Mouse (Mus musculus) bone marrow, adult 2 months (tissue): ENCODE measurements around the gene Mthfr. TPM values are rescaled to one million over a fixed set of nuclear protein-coding genes. Genes with fewer than 3 reads are reported as not detected.

ENCODE experiments used
- H3K27ac ChIP-seq: fragments of 200-500 bp; 2 replicates; pipeline ENCODE4 v1.5.1; 2012; ENCODE audit warnings: low read depth, mild to moderate bottlenecking, control low read depth, inconsistent platforms, low read length; ENCODE audit not compliant: control insufficient read depth, poor library complexity, insufficient read depth
- H3K4me1 ChIP-seq: fragments of 200-500 bp; 2 replicates; pipeline ENCODE4 v1.6.1; 2011; ENCODE audit warnings: low read length; ENCODE audit not compliant: control insufficient read depth, insufficient read depth
- H3K4me3 ChIP-seq: fragments of 200-500 bp; replicated peaks from 2 replicates; pipeline ENCODE3; 2011; ENCODE audit warnings: mild to moderate bottlenecking, low read depth, low read length, control low read depth; ENCODE audit not compliant: control insufficient read depth
- CTCF ChIP-seq: fragments of 200-500 bp; IDR thresholded peaks from 2 replicates; pipeline ENCODE4 v1.5.1; 2011; ENCODE audit warnings: low read length, control low read depth; ENCODE audit not compliant: control insufficient read depth, insufficient read depth
- POLR2A ChIP-seq: fragments of 200-500 bp; IDR thresholded peaks from 2 replicates; pipeline ENCODE4 v1.6.1; 2011; ENCODE audit warnings: low read depth, mild to moderate bottlenecking, control low read depth, low read length, borderline replicate concordance; ENCODE audit not compliant: control insufficient read depth
- WGBS: fragments of 180-500 bp; shearing (Covaris S2); methylation state at CpG from one replicate; pipeline ENCODE4 v1.1.7; 2018; 5-methylcytosine and 5-hydroxymethylcytosine counted together
- polyA plus RNA-seq: library from polyadenylated mRNA; stranded (reverse); fragments of >200 nt; gene quantifications from 2 replicates; pipeline ENCODE4 v1.2.4, GENCODE M21; 2011; ENCODE audit warnings: low replicate concordance; ENCODE audit not compliant: missing spikeins, insufficient read depth, insufficient read length

Mthfr gene
- polyA plus RNA-seq, 1 experiment = 9.6 TPM

DNA sequence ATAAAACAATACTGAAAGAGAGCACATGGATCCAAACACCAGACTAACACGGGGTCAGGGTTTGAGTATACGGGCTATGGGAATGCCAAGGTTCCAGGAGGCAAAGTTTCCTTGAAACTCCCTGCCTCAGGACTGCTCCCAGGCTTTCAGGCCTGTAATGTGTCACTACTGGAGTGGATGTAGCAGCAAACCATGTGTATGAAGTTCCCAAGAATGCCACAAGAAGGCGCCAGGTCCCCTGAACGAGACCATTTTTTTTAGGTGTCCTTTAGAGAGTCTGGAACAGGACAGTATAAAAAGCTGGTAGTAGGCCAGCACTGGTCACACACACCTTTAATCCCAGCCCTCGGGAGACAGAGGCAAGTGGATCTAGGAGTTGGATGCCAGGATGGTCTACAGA, 55.3 kb downstream of the Mthfr start:
- H3K4me1 ChIP-seq = no peaks in the 10 kb centered on the region
- 80% methylated on average over 5 of the region's 5 CpGs for WGBS
- H3K27ac ChIP-seq = no peak overlapping the region
- no peak for TF ChIP-seq CTCF
- TF ChIP-seq POLR2A = no peak
- no peak overlapping the region for H3K4me3 ChIP-seq

DNA sequence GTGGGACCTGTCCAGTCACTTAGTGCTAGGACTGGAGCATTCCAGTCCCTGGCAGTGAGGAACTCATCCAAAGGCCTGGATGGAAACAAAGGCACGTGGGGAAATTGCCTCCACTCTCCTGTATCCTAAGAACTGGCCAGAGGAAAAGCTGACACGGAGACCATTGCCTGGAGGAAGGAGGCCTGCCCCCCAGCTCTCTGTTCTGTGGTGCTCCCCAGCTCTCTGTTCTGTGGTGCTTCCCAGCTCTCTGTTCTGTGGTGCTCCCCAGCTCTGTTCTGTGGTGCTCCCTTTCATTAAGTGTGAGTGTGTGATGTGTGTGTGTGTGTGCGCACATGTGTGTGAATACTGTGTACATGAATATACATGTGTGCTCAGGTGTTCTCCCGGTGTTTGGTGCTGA, 56.2 kb downstream of the Mthfr start:
- Histone ChIP-seq H3K27ac (no peak overlapping the region), H3K4me3 (no peak overlapping the region), H3K4me1 (no peaks in the 10 kb centered on the region)
- WGBS = 82% methylated on average over 4 of the region's 4 CpGs
- TF ChIP-seq POLR2A = no peak

DNA sequence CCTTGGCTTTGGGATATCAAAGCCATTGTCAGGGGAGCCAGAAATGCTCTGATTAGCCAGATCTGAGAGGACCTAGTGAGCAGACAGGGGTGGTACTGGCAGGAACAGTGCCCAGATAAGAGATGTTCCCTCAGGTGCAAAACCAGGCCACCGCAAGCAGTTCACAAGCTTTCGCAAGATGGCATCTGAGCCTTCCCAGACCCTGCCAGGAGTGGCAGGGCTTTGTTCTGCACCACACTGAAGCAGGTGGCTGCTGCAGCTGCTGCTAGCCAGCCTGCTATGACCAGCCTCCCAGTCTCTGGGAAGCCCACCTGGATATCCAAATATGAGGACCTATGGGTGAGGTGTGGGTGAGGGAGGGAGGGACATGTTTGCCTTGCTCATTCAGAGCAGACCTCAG, 59.1 kb downstream of the Mthfr start:
- TF ChIP-seq CTCF (no peak), POLR2A (no peak)
- H3K4me1 ChIP-seq = no peaks in the 10 kb centered on the region
- 70% methylated on average over 2 of the region's 2 CpGs for WGBS

DNA sequence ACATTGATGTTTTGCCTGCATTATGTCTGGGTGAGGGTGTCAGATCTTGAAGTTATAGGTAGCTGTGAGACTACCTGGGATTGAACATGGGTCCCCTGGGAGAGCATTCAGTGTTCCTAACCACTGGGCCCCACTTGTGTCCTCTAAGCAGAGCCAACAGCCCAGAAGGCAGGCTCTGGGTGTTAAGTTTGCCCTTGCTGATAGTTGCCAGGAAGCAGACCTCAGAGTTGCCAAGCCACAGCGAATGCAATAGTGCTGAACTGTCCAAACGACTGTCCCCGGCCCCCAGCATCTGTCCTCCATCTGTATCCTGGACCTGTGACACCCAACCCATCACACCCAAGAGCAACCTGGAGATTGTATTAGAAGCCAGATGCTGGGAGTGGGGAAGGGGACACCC, 59.8 kb downstream of the Mthfr start:
- Histone ChIP-seq H3K27ac (no peak overlapping the region), H3K4me1 (no peaks in the 10 kb centered on the region), H3K4me3 (no peak overlapping the region)
- 33% methylated on average over 3 of the region's 3 CpGs for WGBS
- TF ChIP-seq CTCF = no peak
- TF ChIP-seq POLR2A = no peak

More for the DNA sequence above, 59.1 kb downstream of the Mthfr start:
- no peak overlapping the region for H3K27ac ChIP-seq
- H3K4me3 ChIP-seq = no peak overlapping the region

DNA sequence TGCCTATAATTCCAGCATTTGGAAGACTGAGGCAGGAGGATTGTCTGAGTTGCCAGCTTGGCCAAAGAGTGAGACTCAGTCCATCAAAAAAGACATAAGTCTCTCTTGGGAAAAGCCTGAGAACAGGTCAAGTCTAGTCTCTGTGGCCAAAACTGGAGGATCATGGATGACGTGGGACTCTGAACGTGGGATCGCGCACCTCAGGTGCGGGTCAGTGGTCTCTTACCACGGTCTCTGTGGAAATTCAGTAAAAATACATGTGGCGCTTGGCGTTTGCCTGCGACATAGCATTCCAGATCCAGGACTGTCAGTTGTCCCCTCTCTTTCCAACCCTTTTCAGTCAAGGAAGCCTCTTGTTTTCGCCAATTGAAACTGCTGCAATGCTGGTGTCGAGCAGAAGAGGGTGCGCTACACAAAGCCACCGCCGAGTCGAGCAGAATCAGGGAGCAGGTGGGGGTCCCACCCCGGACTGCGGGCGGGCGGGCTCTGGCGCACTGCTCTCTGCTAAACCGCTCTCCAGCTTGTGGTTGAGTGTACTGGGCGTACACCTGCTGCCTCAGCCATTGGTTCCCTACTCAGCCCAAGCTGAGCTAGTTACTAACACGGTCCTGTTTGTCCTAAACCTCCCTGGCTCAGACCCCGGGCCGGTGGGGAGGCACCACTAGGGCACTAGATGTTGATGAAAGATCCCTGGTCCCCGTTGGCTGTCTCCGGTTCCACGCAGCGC, 63.1 kb downstream of the Mthfr start:
- H3K27ac ChIP-seq = no peak overlapping the region
- WGBS = 18% methylated on average over 29 of the region's 29 CpGs
- TF ChIP-seq POLR2A (no peak), CTCF (peak; percentile 21; the same call in 1 of the 2 replicates)
- H3K4me1 ChIP-seq = no peaks in the 10 kb centered on the region
- H3K4me3 ChIP-seq = no peak overlapping the region

DNA sequence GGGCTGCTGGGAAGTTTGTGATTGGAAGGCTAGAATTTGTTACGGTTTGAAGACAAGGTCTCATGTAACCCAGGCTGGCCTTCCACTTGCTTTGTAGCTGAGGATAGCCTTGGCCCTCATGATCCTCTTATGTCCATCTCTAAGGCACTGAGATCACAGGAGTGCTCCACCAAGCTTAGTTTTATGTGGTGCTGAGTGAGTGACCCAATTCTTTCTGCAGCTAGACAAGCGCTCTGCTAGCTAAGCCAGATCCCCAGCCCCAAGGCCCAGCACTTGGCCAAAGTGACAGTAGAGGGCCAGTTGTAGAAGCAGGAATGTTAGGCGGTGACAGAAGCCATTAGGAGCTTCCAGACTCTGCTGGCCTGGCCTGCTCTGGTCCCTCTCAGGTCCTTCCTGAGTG, 65.3 kb downstream of the Mthfr start:
- no peak overlapping the region for H3K4me3 ChIP-seq
- WGBS = 86% methylated on average over 3 of the region's 3 CpGs
- no peaks in the 10 kb centered on the region for H3K4me1 ChIP-seq
- no peak overlapping the region for H3K27ac ChIP-seq
- TF ChIP-seq POLR2A = no peak
- no peak for TF ChIP-seq CTCF

DNA sequence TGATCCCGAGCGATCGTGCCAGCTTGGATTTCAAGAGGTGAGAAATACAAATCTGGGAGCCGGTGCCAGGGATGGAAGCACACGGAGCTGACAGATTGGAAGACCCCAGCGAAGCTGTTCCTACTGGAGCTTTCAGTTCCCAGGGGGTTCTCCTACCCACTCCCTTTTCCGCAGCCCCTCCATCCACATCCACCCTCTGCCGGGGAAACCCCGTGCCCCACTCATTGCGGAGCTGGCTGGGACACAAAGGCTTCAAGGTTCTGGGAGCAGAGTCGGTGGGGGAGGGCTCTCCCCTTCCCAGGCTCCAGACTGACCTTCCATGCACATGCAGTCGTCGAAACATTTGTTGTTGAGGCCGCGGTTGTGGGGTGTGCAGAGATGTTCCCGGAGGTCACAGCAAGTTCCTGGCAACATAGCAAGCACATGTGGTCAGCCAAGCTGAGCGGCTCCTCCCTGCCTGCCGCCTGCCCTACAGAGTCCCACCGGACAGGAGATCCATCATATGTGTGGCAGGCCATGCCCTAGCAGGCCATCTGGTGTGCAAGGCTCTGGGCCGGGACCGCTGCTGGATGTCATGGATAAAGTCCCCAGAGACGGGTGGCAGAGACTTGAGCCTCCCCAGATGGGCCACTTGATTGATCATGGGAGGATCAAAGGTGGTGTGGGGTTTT, 68.9 kb downstream of the Mthfr start:
- Histone ChIP-seq H3K4me3 (no peak overlapping the region), H3K4me1 (no peaks in the 10 kb centered on the region), H3K27ac (no peak overlapping the region)
- TF ChIP-seq POLR2A (no peak), CTCF (no peak)
- 69% methylated on average over 22 of the region's 22 CpGs for WGBS

DNA sequence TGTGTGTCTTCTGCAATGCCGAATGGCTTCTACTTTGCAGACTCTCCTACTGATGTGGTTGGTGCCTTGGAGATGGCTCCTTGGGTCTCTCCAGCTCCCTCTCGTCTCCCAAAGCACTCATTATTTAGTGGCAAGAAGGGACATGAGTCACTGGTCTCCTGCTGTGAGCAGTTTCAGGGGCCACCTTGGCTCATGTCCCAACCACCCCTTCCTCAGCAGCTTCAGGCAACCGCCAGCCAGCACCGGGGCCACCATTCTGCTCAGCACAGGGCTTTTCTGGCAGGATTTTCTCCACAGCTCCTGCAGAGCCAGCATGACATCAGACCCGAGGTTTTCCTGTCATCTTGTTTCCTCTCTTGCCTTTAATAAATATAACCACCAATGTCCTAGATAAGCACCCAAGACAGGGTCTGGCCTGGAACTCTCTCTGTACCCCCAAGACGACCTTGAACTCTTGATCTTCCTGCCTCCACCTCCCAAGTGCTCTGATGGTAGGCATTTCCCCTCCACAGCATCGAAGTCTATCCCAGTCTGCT, 69.8 kb downstream of the Mthfr start:
- Histone ChIP-seq H3K4me3 (no peak overlapping the region), H3K4me1 (no peaks in the 10 kb centered on the region), H3K27ac (no peak overlapping the region)
- no peak for TF ChIP-seq POLR2A
- no peak for TF ChIP-seq CTCF
- 25% methylated on average over 7 of the region's 7 CpGs for WGBS

Other genes starting within 250 kb of the Mthfr start
- 6.1 and 13.8 TPM in 2 replicates for gene Zfp984, start 229.3 kb upstream of the Mthfr start, polyA plus RNA-seq
- 2.0 and 4.5 TPM in 2 replicates for gene Zfp933, start 190.7 kb upstream of the Mthfr start, polyA plus RNA-seq
- gene Miip, start 170.3 kb upstream of the Mthfr start, polyA plus RNA-seq = 88.5 and 129 TPM in 2 replicates
- gene Fv1, start 170.1 kb upstream of the Mthfr start, polyA plus RNA-seq = 2.1 and 3.3 TPM in 2 replicates
- gene Mfn2, start 134.4 kb upstream of the Mthfr start, polyA plus RNA-seq = 12.1 and 23.5 TPM in 2 replicates
- 5.6 and 10.2 TPM in 2 replicates for gene Plod1, start 102.3 kb upstream of the Mthfr start, polyA plus RNA-seq
- gene 2510039O18Rik, start 98.2 kb upstream of the Mthfr start, polyA plus RNA-seq = 12.4 and 19.6 TPM in 2 replicates
- gene Nppb, start 53.3 kb upstream of the Mthfr start, polyA plus RNA-seq = not detected in 2 replicates
- not detected in 2 replicates for gene Nppa, start 38.4 kb upstream of the Mthfr start, polyA plus RNA-seq
- gene Clcn6, start 256 bp upstream of the Mthfr start, polyA plus RNA-seq = 3.4 and 6.8 TPM in 2 replicates
- gene Agtrap, start 49.0 kb downstream of the Mthfr start, polyA plus RNA-seq = 10.0 and 20.9 TPM in 2 replicates
- 7.4 and 13.9 TPM in 2 replicates for gene Mad2l2, start 91.3 kb downstream of the Mthfr start, polyA plus RNA-seq
- 1.7 and 5.6 TPM in 2 replicates for gene Draxin, start 91.6 kb downstream of the Mthfr start, polyA plus RNA-seq
- gene Fbxo6, start 113.1 kb downstream of the Mthfr start, polyA plus RNA-seq = 3.4 and 11.2 TPM in 2 replicates
- 1.7 TPM in 1 of 2 replicates, not detected in the other for gene Fbxo44, start 121.4 kb downstream of the Mthfr start, polyA plus RNA-seq
- gene Fbxo2, start 121.5 kb downstream of the Mthfr start, polyA plus RNA-seq = not detected in 2 replicates
- gene Disp3, start 248.9 kb downstream of the Mthfr start, polyA plus RNA-seq = not detected in 2 replicates